14 mouse cellular contexts compared by ENCODE assay signal in genomic region chr12:117425363-117426031, GRCm38 (mm10).
DNase-seq lines count a peak whose midpoint lies in the region; ATAC-seq and TF ChIP-seq lines count a peak whose summit lies in the region.
"Had no signal": no experiment of that assay in that cellular context is flagged by ENCODE, and none has a peak within 500 bp of the region (broad histone marks: within the 10 kb centered on the region; RNA-seq: fewer than 3 reads in every experiment).

No protein-coding gene starts in this region.

- no peak for TF ChIP-seq CTCF in kidney, adult 2 months (conservative IDR thresholded peaks at IDR 0.05; ENCODE audit: insufficient read depth, insufficient read length, low read depth, low read length)
- TF ChIP-seq CTCF in brain, embryonic 14.5 days (IDR thresholded peaks at IDR 0.05; ENCODE audit: borderline replicate concordance, extremely low read depth, insufficient read depth, insufficient read length), result no peak

- no peak for TF ChIP-seq POLR2A in kidney, adult 2 months (IDR thresholded peaks at IDR 0.05; ENCODE audit: low read depth, low read length)
- no peak for TF ChIP-seq POLR2A in brain, embryonic 14.5 days (IDR thresholded peaks at IDR 0.05; ENCODE audit: borderline replicate concordance, extremely low read depth, insufficient read depth, insufficient read length, poor library complexity, severe bottlenecking)

- no peaks in the 10 kb centered on the region for H3K9me3 ChIP-seq in kidney, embryonic 14.5 days (ENCODE audit: control insufficient read depth, low read length)
- H3K9me3 ChIP-seq in hindbrain, embryonic 16.5 days (ENCODE audit: control insufficient read depth, low read length), result no peaks in the 10 kb centered on the region
- no peaks in the 10 kb centered on the region for H3K9me3 ChIP-seq in liver, embryonic 16.5 days (replicated peaks; ENCODE audit: control insufficient read depth, low read length)
- H3K9me3 ChIP-seq: midbrain, embryonic 10.5 days had no signal

- no peaks in the 10 kb centered on the region for H3K36me3 ChIP-seq in kidney, adult 2 months (ENCODE audit: control insufficient read depth, insufficient read depth, low read length)
- H3K36me3 ChIP-seq in kidney, embryonic 14.5 days (ENCODE audit: control insufficient read depth, insufficient read depth, low read length), result no peaks in the 10 kb centered on the region
- no peaks in the 10 kb centered on the region for H3K36me3 ChIP-seq in hindbrain, embryonic 16.5 days (ENCODE audit: control insufficient read depth, insufficient read depth, low read length)
- no peaks in the 10 kb centered on the region for H3K36me3 ChIP-seq in liver, embryonic 16.5 days (ENCODE audit: control insufficient read depth, insufficient read depth)
- H3K36me3 ChIP-seq: midbrain, embryonic 10.5 days had no signal

- WGBS in kidney, adult 2 months, result 35% methylated on average over 9 of the region's 9 CpGs
- WGBS in kidney, embryonic 14.5 days, result 37% methylated on average over 9 of the region's 9 CpGs
- WGBS in hindbrain, embryonic 16.5 days, result 57% methylated on average over 9 of the region's 9 CpGs
- 30% methylated on average over 9 of the region's 9 CpGs for WGBS in liver, embryonic 16.5 days (ENCODE audit: insufficient replicate concordance)

- no peak overlapping the region for H3K27ac ChIP-seq in kidney, adult 2 months (ENCODE audit: insufficient read depth, low read depth, low read length)
- H3K27ac ChIP-seq in kidney, embryonic 14.5 days (ENCODE audit: low read depth, low read length), result no peak overlapping the region
- H3K27ac ChIP-seq in hindbrain, embryonic 16.5 days (ENCODE audit: low read depth, low read length), result no peak overlapping the region
- H3K27ac ChIP-seq in liver, embryonic 16.5 days (ENCODE audit: low read length), result no peak overlapping the region
- H3K27ac ChIP-seq: midbrain, embryonic 10.5 days had no signal

- H3K9ac ChIP-seq in kidney, embryonic 14.5 days (ENCODE audit: low read depth, low read length), result no peak overlapping the region
- H3K9ac ChIP-seq in hindbrain, embryonic 16.5 days (ENCODE audit: low read depth, low read length), result no peak overlapping the region
- H3K9ac ChIP-seq in liver, embryonic 16.5 days (ENCODE audit: low read depth, low read length), result no peak overlapping the region

- H3K27me3 ChIP-seq in kidney, adult 2 months (replicated peaks; ENCODE audit: control insufficient read depth, insufficient read depth, low read length), result no peaks in the 10 kb centered on the region
- no peaks in the 10 kb centered on the region for H3K27me3 ChIP-seq in kidney, embryonic 14.5 days (ENCODE audit: control insufficient read depth, insufficient read depth, low read length)
- H3K27me3 ChIP-seq in hindbrain, embryonic 16.5 days (replicated peaks; ENCODE audit: control insufficient read depth, insufficient read depth, low read length), result no peaks in the 10 kb centered on the region
- no peaks in the 10 kb centered on the region for H3K27me3 ChIP-seq in liver, embryonic 16.5 days (ENCODE audit: control insufficient read depth, insufficient read depth, low read depth, low read length)

- DNase-seq in kidney, adult 2 months, result peak; percentile 19
- peak; percentile 51 for DNase-seq in brain, embryonic 14.5 days (ENCODE audit: low read depth)
- no peak for DNase-seq in gastrocnemius, adult 18-20 months (ENCODE audit: low spot score)
- no peak for DNase-seq in frontal cortex, postnatal 36 days (ENCODE audit: low spot score in 2 of 2)
- no peak for DNase-seq in left cerebral cortex, adult 11 months (ENCODE audit: low spot score)
- DNase-seq: cerebellum, adult 9-11 months; kidney, adult 18-20 months; lung, adult 2 months; retina, postnatal 1 day; thymus, postnatal 14 days had no signal

- no peaks in the 10 kb centered on the region; the same call in 1 of the 2 replicates for H3K4me1 ChIP-seq in kidney, adult 2 months (ENCODE audit: control insufficient read depth, insufficient read depth, low read length)
- no peaks in the 10 kb centered on the region for H3K4me1 ChIP-seq in kidney, embryonic 14.5 days (ENCODE audit: control insufficient read depth, insufficient read depth, low read length)
- H3K4me1 ChIP-seq in hindbrain, embryonic 16.5 days (ENCODE audit: control insufficient read depth, insufficient read depth, low read depth, low read length), result no peaks in the 10 kb centered on the region
- H3K4me1 ChIP-seq in liver, embryonic 16.5 days (ENCODE audit: control insufficient read depth, low read depth, low read length), result peaks cover 3% of the 10 kb centered on the region
- H3K4me1 ChIP-seq: midbrain, embryonic 10.5 days had no signal

- ATAC-seq in kidney, embryonic 14.5 days (ENCODE audit: low FRiP score, low TSS enrichment), result no peak
- ATAC-seq in hindbrain, embryonic 16.5 days, result peak; percentile 53; the same call in 1 of the 2 replicates
- peak; percentile 71; the same call in 1 of the 2 replicates for ATAC-seq in liver, embryonic 16.5 days (ENCODE audit: low read depth)

- no peak overlapping the region for H3K4me3 ChIP-seq in kidney, adult 2 months (ENCODE audit: insufficient read depth, low read depth, low read length)
- H3K4me3 ChIP-seq in kidney, embryonic 14.5 days (ENCODE audit: low read length), result no peak overlapping the region
- H3K4me3 ChIP-seq in hindbrain, embryonic 16.5 days (ENCODE audit: low read length), result no peak overlapping the region
- H3K4me3 ChIP-seq in liver, embryonic 16.5 days (ENCODE audit: low read depth, low read length), result no peak overlapping the region
- H3K4me3 ChIP-seq: midbrain, embryonic 10.5 days had no signal

- H3K4me2 ChIP-seq in kidney, embryonic 14.5 days (replicated peaks; ENCODE audit: low read depth, low read length), result no peak overlapping the region
- no peak overlapping the region for H3K4me2 ChIP-seq in hindbrain, embryonic 16.5 days (ENCODE audit: low read length)
- no peak overlapping the region for H3K4me2 ChIP-seq in liver, embryonic 16.5 days (ENCODE audit: low read depth, low read length)

Comparison
In these comparisons a context has a peak if more than half of its experiments do, and no peak if none do; other contexts are left out.
1. DNase-seq: peak in kidney, adult 2 months (single experiment) and brain, embryonic 14.5 days (single experiment); none in gastrocnemius, adult 18-20 months (single experiment), frontal cortex, postnatal 36 days (0 of 2) and left cerebral cortex, adult 11 months (single experiment).